Mouse (Mus musculus): ENCODE data around the gene Tmem38b. TPM values are rescaled to one million over a fixed set of nuclear protein-coding genes. Genes with fewer than 3 reads are reported as not detected.
A peak's percentile ranks its signal among the peaks of the same experiment; 100 is the strongest.

Gene Tmem38b
- polyA plus RNA-seq, 1 experiment, result 2.9 TPM

DNA sequence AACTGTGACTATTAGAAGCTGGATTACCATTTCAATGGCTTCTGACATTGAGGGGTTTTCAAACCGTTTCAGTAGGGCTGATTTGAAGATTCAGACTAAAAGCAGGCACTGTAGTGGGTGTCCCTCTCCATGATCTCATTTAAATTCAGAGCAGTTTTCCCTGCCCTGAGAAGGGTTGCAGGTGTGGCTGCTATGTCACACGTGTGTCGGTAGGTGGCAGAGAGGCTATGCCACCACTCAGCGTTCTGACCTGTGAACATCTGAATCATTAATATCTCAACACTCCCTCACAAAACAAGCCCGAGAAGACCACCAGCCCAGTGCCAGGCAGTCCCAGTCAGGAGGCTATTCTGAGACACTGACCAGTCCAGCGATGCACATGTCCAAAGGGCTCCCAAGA is 79.7 kb downstream of the Tmem38b start:
- Histone ChIP-seq H3K4me3 (ENCODE audit: control insufficient read depth, insufficient read depth, low read length) (no peak overlapping the region), H3K27ac (ENCODE audit: control insufficient read depth, insufficient read depth, low read length) (no peak overlapping the region), H3K27me3 (ENCODE audit: control insufficient read depth, insufficient read depth, low read length) (no peaks in the 10 kb centered on the region), H3K36me3 (ENCODE audit: control insufficient read depth, insufficient read depth, low read length) (no peaks in the 10 kb centered on the region), H3K4me1 (replicated peaks; ENCODE audit: control insufficient read depth, insufficient read depth, low read length) (no peaks in the 10 kb centered on the region)
- DNase-seq, result no peak
- 45% methylated on average over 6 of the region's 6 CpGs for WGBS
- TF ChIP-seq POLR2A (IDR thresholded peaks at IDR 0.05; ENCODE audit: control insufficient read depth, extremely low read depth, insufficient read depth, low read length, poor library complexity), result no peak
- peak; percentile 29; the same call in 1 of the 2 replicates for TF ChIP-seq CTCF (IDR thresholded peaks at IDR 0.05; ENCODE audit: borderline replicate concordance, control insufficient read depth, extremely low read depth, insufficient read depth, low read length, poor library complexity)

DNA sequence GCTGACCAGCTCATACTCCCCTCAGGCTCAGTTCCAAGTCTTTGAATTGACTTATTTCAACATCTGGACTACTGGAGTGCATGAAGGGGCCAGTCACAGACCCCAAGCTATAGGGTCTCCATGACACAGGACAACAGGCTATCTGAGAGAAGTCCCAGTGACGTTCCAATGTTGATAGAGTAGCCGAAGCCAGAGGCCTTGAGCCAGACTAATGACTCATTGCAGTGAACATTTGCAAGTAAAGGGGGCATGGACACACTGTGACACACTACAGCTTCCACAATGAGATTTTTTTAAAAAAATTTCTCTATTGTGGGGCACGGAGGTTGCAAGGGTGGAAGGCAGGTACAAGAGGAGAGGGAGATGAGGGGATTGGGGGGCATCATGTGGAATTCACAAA is 81.2 kb downstream of the Tmem38b start:
- H3K27me3 ChIP-seq (ENCODE audit: control insufficient read depth, insufficient read depth, low read length), result no peaks in the 10 kb centered on the region
- H3K4me1 ChIP-seq (replicated peaks; ENCODE audit: control insufficient read depth, insufficient read depth, low read length), result no peaks in the 10 kb centered on the region
- no peak for DNase-seq
- WGBS, result 94% methylated on average over 3 of the region's 3 CpGs
- H3K27ac ChIP-seq (ENCODE audit: control insufficient read depth, insufficient read depth, low read length), result no peak overlapping the region
- TF ChIP-seq CTCF (IDR thresholded peaks at IDR 0.05; ENCODE audit: borderline replicate concordance, control insufficient read depth, extremely low read depth, insufficient read depth, low read length, poor library complexity) (no peak), POLR2A (IDR thresholded peaks at IDR 0.05; ENCODE audit: control insufficient read depth, extremely low read depth, insufficient read depth, low read length, poor library complexity) (no peak)
- H3K36me3 ChIP-seq (ENCODE audit: control insufficient read depth, insufficient read depth, low read length), result no peaks in the 10 kb centered on the region
- no peak overlapping the region for H3K4me3 ChIP-seq (ENCODE audit: control insufficient read depth, insufficient read depth, low read length)

Other genes with a start within 250 kb of the Tmem38b start
- 0.11 and 0.31 TPM in 2 replicates for gene Fsd1l, start 194.6 kb upstream of the Tmem38b start, polyA plus RNA-seq (2012; rRNA removed)
- 2.3 TPM in 2 replicates for gene Fktn, start 112.0 kb upstream of the Tmem38b start, polyA plus RNA-seq (2012; rRNA removed)
- 0.05 TPM in 1 of 2 replicates, not detected in the other for gene Tal2, start 46.3 kb upstream of the Tmem38b start, polyA plus RNA-seq (2012; rRNA removed)

All from thymus, adult 2 months (tissue).